Mouse (Mus musculus) kidney, adult 18-20 months (tissue): ENCODE measurements around the gene Phpt1.
"Not testable (repeated sequence)": the region's sequence is repeated elsewhere in the genome, so short reads cannot be mapped to it uniquely, and the experiment has no call there.

Source experiments
- DNase-seq: peaks from one replicate; pipeline ENCODE4 v3.0.0; 2021

Gene Phpt1

DNA sequence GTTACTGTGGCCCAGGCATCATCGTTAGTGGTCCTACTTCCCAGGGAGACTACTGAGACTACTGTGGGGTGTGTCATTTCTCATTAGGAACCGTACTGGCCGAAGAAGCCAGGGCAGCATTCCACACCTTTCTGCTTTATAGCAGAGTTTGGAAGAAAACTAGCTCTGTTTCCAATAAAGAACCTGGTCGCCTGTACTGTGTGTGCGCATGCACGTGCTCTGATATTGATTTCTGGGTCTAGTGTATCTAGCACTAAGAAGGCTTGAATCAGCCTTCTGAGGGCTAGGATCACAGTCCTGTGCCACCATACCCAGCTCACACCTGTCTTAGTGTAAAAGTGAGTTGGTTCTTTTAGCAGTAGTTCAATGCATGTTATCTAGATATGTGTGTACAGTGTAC lies 16.2 kb downstream of the Phpt1 start:
- DNase-seq = no peak

DNA sequence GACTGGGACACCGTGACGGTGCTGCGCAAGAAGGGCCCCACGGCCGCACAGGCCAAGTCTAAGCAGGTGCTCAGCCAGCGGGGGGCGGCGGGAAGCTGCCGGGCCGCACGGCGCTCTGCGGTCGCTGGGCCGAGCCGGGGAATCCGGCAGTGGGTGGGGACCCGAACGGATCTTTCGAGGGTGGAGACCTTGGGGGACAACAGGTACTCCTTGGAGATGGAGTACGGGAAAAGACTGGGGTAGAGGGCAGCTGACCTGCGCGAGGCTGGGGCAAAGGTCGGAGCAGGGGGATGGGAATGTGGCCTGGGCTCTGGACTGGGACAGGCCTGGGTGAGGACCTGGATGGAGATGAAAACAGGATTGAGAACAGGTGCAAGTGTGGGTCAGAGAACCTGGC lies 17.1 kb downstream of the Phpt1 start:
- peak; percentile 64 for DNase-seq

DNA sequence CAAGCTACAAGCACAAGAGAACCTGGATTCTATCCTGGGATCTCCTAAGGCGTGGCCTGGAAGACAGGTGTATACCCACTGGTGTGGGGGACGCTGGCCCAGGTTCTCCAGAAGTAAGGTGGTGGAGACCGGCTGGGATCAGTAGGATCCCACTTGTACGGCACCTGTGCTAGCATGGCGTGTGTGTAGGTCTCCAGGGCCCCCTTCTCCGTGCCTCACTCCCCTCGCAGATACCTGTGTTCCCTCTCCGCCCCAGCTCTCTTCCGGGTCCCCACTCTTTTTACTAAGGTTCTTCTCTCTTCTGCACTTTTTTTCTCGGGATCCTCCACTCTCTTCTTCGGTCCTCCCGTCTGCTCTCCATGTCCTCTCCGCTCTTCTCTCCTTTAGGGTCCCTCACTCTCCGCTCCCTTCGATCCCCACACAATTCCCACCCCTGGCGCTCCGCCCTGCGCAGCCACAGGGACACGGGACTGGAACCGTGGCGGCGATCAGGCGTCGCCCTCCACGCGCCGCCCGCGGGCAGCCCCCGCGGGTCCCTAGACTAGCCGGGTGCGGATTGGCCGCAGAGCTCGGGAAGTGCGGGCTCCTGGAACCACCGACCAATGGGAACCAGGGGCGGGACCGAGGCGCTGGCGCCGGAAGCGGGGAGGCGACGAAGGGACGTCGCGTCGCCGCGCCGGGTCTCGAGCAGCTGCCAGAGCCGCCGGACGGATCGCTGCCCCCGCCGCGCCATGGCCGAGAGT lies 17.6 kb downstream of the Phpt1 start, which contains the start of gene Edf1:
Gene Edf1, plus strand, starts transcription at position 627 of the 743 bp plus-strand sequence.
- peak; percentile 94 for DNase-seq

DNA sequence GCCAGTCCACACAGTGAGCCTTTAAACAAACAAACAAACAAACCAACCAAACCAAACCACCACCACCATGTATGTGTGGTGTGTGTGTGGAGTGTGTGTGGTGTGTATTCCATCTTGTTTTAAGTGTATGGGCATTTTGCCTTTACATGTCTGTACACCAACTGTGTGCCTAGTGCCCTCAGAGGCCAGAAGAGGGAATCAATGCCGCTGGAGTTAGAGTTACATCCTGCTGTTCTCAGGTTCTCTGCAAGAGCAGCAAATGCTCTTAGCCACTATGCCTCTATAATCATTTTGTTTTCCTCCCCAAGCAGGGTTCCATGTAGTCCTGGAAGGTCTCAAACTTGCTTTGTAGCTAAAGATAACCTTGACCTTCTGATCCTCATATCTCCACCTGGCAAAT lies 18.7 kb downstream of the Phpt1 start:
- DNase-seq = no peak

DNA sequence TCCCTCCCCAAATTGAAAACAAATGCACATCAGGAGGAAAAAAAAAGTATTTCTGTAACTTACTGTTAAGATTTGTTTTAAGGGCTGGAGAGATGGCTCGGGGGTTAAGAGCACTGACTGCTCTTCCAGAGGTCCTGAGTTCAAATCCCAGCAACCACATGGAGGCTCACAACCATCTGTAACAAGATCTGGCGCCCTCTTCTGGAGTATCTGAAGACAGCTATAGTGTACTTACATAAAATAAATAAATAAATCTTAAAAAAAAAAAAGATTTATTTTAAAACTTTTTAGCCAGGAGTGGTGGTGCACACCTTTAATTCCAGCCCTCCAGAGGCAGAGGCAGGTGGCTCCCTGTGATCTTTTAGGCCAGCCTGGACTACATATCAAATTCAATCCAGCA lies 19.5 kb downstream of the Phpt1 start:
- DNase-seq = not testable (repeated sequence)

DNA sequence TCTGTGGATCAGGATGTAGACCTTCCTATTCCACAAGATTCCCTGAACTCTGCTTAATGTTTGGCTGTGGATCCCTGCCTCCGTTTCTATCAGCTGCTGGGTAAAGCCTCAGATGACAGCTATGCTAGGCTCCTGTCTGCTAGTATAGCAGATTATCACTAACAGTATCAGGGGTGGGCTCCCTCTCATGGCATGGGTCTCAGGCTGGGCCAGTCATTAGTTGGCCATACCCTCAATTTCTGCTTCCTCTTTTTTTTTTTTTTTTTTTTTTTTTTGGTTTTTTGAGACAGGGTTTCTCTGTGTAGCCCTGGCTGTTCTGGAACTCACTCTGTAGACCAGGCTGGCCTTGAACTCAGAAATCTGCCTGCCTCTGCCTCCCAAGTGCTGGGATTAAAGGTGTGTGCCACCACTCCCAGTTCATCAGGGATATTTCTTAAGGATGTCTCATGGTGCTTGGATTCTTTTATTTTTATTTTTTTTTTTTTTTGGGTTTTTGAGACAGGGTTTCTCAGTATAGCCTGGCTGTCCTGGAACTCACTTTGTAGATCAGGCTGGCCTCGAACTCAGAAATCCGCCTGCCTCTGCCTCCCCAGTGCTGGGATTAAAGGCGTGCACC lies 21.7 kb downstream of the Phpt1 start:
- DNase-seq = not testable (repeated sequence)

DNA sequence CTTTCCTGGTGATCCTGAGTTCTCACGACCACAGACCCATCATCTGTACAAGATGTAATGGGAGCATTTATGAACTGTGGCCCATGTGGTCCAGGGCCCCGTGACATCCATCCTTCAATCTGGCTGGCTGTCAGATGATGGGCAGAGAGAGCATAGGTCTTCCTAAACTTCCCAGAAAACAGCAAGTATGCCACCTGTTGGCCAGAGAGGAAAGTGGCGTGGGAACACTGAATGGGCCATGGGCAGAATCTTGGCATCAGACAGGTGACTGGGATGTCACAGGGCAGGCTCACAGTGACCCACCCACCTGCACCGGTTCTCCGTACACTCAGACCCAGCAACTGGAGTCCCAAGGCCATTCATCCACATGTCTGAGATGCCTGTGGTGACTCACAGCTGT lies 23.8 kb downstream of the Phpt1 start:
- DNase-seq = peak; percentile 74

DNA sequence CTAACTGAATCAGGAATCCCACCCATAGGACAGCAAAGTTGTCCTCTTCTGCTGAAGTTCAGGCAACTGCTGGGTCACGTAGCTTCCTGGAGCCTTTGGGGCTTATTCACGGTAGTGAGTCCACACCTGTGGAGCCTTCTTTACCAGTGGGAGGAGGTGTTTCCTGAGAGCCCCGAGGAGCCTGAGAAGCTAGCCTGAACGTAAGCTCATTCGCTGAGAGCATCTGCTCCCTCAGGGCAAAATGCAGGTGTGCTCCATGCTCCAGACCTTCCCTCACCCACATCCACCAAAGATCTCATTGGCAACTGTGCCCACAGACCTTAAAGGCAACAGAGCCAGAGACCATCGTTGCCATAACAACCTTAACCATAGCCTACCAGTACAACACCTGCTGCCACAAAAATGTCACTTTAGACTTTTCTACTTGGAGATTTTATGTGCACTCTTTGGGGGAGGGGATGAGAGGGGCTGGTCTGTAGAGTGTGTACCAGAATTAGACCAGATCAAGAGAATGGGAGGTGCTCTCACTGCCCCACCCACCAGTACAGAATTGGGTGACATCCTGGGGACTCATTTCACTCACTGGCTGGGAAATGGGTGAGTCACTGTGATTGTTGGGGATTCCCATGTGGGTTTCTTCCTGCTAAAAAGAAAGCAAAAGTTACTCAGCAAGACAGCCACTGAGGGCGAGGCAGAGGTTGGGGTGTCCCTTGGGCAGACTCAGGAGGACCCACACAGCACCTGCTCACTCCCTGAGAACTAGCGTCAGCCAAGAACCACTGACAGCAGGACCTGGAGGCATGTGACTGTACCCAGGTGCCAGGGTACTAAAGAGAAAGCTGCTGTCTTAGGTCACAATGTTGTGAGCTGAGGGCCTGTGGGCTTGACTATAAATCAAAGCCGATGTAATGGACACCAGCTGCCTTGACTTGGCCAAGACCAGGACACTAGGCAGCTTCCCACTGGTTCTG lies 25.7 kb downstream of the Phpt1 start:
- DNase-seq = no peak

DNA sequence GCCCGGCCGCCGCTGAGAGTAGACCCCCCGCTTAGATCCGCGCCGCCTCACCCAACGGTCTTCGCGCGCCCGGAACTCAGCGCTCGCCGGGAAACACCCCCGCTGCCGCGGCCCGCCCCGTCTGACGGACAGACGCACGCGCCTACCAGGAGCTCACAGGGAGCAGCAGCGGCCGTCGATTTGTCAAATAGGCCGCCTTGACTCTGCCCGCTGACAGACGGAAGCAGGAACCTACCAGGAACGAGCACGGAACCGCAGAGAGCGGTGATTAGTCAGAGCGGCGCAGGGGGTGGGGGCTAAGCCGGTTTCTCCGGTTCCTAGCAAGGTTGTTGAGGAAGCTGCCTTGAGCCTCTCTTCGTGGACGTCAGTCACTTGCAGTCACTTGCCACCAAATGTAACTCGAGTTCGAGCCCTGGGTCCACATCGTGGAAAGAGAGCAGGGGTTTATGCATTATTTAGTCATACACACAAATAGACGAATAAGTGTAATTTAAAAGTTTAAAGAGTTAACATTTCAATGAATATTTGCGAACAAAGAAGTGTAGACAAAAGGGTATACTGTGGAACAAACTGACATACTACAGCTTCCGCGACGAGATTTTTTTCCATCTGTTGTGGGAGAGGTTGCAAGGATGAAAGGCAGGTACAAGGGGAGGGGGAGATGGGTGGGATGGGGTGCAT lies 28.1 kb downstream of the Phpt1 start, which contains the start of gene Traf2:
Gene Traf2, minus strand, starts transcription at position 130 of the 681 bp plus-strand sequence.
- peak; percentile 99 for DNase-seq

DNA sequence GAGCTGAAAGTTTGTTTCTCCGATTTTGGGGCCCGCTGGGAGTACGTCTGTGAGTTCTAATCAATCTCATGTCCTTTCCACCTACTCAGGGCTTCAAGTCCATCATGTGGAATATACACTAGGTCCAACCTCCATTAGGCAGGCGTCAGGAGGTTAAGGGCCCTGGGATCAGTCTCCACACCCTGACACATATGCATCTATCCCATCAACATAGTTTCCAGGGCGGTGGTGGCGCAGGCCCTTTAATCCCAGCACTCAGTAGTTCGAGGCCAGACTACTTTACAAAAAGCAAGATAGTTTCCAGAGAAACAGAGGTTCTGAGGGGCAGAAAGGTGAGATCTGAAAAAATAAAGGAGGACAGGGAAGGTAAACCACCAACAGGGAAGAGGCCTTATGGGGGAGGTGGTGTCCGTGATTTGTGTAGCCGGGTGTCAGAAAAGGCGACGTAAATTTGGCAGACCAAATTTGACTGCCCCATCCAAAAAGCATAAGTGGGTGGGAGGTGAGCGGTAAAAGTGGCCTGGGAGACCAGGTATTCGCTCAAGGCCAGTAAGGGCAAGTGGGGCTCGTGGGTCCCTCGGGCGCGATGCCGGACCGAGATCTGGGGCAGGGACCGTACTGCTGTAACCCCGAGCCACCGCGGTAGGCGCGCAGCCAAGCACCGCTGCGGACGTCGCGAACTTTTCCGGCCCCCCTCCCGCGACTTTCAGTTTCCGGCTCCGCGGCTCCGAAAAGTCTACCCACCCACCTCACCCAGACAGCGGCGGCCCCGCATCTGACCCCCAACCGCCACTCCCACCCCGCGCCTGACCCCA lies 28.8 kb downstream of the Phpt1 start:
- no peak for DNase-seq

DNA sequence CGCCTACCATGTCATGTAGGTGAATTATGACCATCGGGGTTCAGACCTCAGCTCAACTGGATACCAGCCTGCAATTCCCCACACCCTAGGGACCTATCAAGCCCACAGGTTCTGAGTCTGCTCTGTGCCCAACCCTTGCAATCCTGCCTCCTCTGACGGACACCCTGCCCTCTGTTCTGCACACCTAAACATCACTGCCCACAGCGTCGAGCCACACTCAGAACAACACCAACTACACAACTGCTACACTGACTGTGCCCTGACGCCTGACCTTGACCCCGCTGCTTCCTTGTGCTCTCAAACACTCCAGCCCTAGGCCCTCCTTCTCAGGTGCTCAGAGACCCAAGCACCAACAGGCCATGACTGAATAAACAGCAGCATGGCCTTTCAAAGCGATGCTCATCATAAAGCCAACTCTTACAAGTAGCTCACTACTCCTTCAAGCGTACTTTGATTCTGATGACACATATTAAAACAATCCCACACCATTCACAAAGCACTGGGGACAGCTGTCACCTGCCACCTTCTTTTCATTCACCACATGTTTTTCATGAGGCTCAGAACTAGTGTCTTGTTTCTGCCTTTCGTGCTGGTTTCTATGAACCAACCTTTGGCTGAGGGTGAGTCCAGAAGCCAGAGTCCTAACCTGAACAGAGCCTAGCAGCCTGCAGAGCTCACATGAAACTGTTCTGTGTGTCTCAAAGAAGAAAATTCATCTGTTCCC lies 33.2 kb downstream of the Phpt1 start:
- DNase-seq = no peak

DNA sequence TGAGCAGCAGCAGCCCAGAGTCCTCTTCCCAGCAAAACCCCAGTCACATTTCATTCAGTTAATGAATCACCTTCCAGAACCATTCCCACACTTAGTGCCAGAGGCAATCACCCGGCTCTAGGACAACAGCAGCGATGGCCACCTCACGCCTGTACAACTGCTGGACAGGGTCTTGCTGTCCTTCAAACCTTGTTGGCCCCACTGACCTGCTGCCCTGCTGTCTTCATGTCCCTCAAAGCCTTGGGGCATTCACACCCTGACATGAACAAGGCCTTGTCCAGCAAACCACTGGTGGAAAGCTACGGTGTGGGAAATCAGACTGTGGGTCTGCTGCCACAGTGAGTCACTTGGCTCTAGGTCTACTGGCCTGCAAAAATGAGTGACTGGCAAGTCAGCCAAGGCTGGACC lies 34.5 kb downstream of the Phpt1 start:
- DNase-seq = peak; percentile 46

DNA sequence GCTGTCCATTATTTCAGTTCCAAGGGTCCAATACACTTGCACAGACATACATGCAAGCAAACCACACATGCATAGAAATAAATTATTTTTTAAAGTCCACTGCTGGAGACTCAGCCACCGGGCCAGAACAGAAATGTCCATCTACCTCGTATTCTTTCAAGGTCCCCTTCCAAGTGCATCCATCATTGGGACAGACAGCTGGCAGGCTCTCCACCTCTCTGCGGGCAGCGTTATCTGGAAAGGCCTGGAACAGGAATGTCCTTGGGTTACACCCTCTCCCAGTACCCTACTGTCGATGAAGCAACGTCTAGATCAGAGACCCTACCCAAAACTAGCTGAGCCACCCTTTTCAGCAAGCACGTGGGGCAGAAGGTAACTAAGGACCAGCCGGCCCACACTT lies 38.5 kb downstream of the Phpt1 start:
- DNase-seq = no peak

DNA sequence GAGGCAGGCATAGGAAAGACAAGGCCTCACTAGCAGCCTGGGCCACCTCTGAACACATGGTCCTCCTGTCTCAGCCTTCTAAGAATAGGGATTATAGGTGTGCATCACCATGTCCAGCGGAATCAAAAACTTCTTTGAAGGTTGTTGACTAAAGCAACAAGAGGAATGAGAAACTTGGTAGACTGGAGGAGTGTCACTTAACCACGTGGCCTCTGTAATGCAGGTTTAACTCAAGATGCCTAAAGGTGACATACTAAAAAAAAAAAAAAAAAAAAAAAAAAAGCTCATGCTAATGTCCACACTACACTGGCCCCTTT lies 40.2 kb downstream of the Phpt1 start:
- no peak for DNase-seq

DNA sequence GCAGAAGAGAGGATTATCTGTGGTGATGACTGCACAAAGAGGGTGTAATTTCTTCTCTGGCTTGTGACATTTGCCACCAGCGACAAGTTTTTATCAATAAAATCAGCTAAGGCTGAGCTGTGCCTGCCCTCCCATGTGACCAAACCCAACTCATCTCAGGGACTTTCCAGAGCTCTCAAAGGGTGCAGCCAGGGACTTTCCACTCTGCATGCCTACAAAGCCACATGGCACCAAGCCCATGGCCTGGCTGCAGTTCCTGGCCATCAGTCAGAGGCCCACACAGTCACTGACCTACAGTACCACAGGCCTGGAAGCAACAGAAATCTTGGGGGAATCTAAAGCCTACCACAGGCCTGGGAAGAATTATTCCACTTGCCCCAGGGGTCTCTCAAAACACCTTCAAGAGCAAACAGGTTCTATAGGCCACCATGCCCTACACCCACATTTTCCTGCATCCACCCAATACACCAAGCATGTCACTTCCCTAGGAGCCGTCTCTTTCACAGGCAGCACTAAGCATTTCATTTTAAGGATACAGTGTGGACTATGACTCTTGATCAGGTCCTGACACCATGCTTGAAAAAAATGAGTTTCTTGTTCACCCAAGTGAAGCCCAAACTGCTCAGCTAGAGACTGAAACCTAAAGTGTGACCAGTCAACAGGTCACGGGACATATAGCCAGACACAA lies 40.7 kb downstream of the Phpt1 start:
- DNase-seq = peak; percentile 78

DNA sequence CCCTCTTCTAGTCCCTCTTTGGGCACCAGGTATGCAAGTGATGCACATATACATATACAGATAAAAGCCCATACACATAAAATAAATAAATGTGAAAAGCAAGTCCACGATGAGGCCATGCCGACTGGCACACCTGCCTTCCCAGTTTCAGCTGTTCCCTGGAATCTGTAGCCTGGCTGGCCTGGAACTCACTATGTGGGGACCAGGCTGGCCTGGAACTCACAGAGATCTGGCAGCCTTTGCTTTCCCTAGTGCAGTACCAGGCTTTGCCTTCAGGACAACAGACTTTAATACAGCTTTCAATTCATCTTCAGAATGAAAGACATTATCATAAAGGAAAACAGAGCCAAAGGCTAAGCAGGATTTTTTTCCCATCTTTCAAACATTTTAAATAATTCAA lies 41.3 kb downstream of the Phpt1 start:
- no peak for DNase-seq

DNA sequence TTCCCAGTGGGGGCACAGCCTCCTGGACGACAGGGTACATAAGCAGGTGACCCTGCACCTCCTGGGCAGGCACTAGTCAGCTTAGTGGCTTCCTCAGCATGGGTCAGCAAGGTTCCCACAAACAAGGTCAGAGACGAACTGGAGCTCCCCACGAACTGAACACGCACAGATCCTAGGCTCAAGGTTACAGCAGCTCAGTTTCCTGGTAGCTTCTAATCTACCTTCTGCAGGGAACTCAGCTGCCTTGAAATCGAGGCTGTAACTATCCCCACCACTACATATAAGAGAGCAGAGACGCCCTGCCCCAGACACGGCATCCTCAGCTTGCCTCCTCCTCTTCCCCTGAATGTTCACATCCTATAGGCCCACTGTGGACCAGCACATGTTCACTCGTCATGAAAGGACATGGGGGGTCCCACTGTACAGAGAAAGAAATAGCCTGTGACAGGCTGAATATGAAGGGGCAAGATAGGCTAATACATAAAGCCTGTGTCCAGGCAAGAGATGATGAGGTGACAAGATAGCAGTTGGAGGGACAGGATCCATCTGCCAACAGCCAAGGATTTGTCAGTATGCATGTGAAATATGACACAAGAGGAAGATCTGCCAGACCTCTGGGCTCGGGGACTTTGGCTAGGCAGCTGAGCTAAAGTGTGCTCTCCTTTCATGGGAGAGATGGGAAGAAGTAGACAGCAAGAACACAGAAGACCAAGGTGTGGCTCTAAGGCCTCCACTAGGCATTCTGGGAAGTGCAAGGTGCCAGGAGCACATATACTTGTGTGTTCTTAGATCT lies 48.3 kb downstream of the Phpt1 start:
- DNase-seq = no peak
